Mouse (Mus musculus) brain, embryonic 14.5 days (tissue): ENCODE results near the gene Cst13.

Experiments
- CTCF ChIP-seq: fragments of 200-500 bp; IDR thresholded peaks from 2 replicates; pipeline ENCODE4 v1.5.1; 2012; ENCODE audit warnings: inconsistent platforms, mild to moderate bottlenecking, moderate library complexity, borderline replicate concordance; ENCODE audit not compliant: insufficient read depth, insufficient read length; ENCODE audit errors: extremely low read depth
- POLR2A ChIP-seq: fragments of 200-500 bp; IDR thresholded peaks from 2 replicates; pipeline ENCODE4 v1.6.1; 2012; ENCODE audit warnings: mild to moderate bottlenecking, inconsistent platforms, borderline replicate concordance; ENCODE audit not compliant: poor library complexity, insufficient read depth, insufficient read length, severe bottlenecking; ENCODE audit errors: extremely low read depth

DNA sequence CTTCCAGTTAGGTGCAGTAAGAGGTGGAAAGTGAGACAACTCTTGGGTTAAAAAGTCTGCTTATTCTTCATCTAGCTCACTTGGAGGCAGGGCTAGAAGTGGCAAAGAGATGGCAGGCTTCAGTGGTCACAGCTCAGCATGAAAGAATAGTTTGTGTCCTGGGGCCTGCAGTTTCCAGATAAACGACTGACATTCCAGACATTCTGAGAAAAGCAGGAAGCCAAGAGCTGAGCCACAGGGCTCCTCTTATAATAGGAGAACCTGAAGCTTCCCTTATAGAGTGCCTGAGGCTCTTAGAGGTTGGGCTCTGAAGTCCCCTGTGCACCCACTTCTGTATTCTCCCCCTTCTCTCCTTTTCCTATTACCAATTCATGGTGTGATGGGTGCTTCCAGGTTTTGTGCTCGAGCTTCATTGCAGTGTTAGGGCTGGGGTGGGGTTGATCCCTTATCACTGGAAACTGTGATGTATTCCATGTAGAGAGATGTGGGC, 58.8 kb downstream of the Cst13 start:
- TF ChIP-seq CTCF (no peak), POLR2A (no peak)
